Mouse (Mus musculus) liver, embryonic 16.5 days (tissue): ENCODE measurements around the gene Gm45021. TPM values are rescaled to one million over a fixed set of nuclear protein-coding genes. Genes with fewer than 3 reads are reported as not detected.
A peak's percentile ranks its signal among the peaks of the same experiment; 100 is the strongest.

ENCODE experiments used
- ATAC-seq: fragments of 200-750 bp; cut with Nextera tagmentation; 2 replicates; pipeline ENCODE4 v1.8.0; 2017; ENCODE audit warnings: low read depth, mild to moderate bottlenecking, moderate number of reproducible peaks, moderate library complexity
- H3K27ac ChIP-seq: fragments of 300-500 bp; sonication (generic); 2 replicates; pipeline ENCODE4 v1.5.1; 2014; ENCODE audit warnings: mild to moderate bottlenecking, low read length
- H3K27me3 ChIP-seq: fragments of 300-500 bp; sonication (generic); 2 replicates; pipeline ENCODE4 v1.6.1; 2014; ENCODE audit warnings: low read depth, low read length, mixed read lengths; ENCODE audit not compliant: control insufficient read depth, insufficient read depth
- H3K36me3 ChIP-seq: fragments of 300-500 bp; sonication (generic); 2 replicates; pipeline ENCODE4 v1.6.1; 2014; ENCODE audit warnings: mild to moderate bottlenecking; ENCODE audit not compliant: control insufficient read depth, insufficient read depth
- H3K4me1 ChIP-seq: fragments of 300-500 bp; sonication (generic); 2 replicates; pipeline ENCODE4 v1.6.1; 2014; ENCODE audit warnings: low read depth, low read length, mixed read lengths; ENCODE audit not compliant: control insufficient read depth
- H3K4me2 ChIP-seq: fragments of 300-500 bp; sonication (generic); 2 replicates; pipeline ENCODE4 v1.6.1; 2014; ENCODE audit warnings: low read depth, low read length, mixed read lengths
- H3K4me3 ChIP-seq: fragments of 300-500 bp; sonication (generic); 2 replicates; pipeline ENCODE4 v1.5.1; 2014; ENCODE audit warnings: low read depth, mild to moderate bottlenecking, low read length
- H3K9ac ChIP-seq: fragments of 300-500 bp; sonication (generic); 2 replicates; pipeline ENCODE4 v1.6.1; 2014; ENCODE audit warnings: low read depth, low read length
- H3K9me3 ChIP-seq: fragments of 300-500 bp; sonication (generic); replicated peaks from 2 replicates; pipeline ENCODE4 v1.6.1; 2016; ENCODE audit warnings: low read length; ENCODE audit not compliant: control insufficient read depth
- WGBS: fragments of 180-500 bp; shearing (Covaris S2); extraction: QIAGEN DNeasy Blood & Tissue Kit; methylation state at CpG from one replicate; pipeline ENCODE4 v1.1.7; 2014; ENCODE audit not compliant: insufficient replicate concordance; 5-methylcytosine and 5-hydroxymethylcytosine counted together
- polyA plus RNA-seq: library from polyadenylated mRNA; unstranded; fragments of >200 nt; fragmentation: Nextera tagmentation; extraction: Ambion mirVana; gene quantifications from 2 replicates; pipeline ENCODE4 v1.2.1, GENCODE M21; 2015

Gene Gm45021
- polyA plus RNA-seq, 1 experiment from 2014 or later, result not detected

- WGBS, result 56% methylated on average over 8 of the region's 8 CpGs
- Histone ChIP-seq H3K9ac (no peak overlapping the region), H3K4me2 (no peak overlapping the region), H3K4me3 (no peak overlapping the region), H3K27me3 (no peaks in the 10 kb centered on the region), H3K9me3 (no peaks in the 10 kb centered on the region), H3K4me1 (peaks cover 6% of the 10 kb centered on the region), H3K27ac (no peak overlapping the region), H3K36me3 (no peaks in the 10 kb centered on the region)
- no peak for ATAC-seq
Observed at GRCm38 (mm10) chr6:48569065-48569807, 20.2 kb upstream of the Gm45021 start.

GRCm38 (mm10) chr6:48572014-48572413 is 17.4 kb upstream of the Gm45021 start:
- H3K4me2 ChIP-seq, result peak overlapping the region; percentile 15; the same call in 1 of the 2 replicates
- no peaks in the 10 kb centered on the region for H3K36me3 ChIP-seq
- no peak overlapping the region for H3K27ac ChIP-seq
- peaks cover 6% of the 10 kb centered on the region for H3K4me1 ChIP-seq
- ATAC-seq, result no peak
- H3K4me3 ChIP-seq, result no peak overlapping the region
- no peaks in the 10 kb centered on the region for H3K27me3 ChIP-seq
- no peak overlapping the region for H3K9ac ChIP-seq
- no peaks in the 10 kb centered on the region for H3K9me3 ChIP-seq
- WGBS, result 71% methylated on average over 5 of the region's 5 CpGs

GRCm38 (mm10) chr6:48572572-48573061 is 16.8 kb upstream of the Gm45021 start, which contains the start of gene Rarres2:
Gene Rarres2, minus strand, starts transcription at chr6:48572789.
- Histone ChIP-seq H3K27ac (peak within 1 kb of the TSS; percentile 29; the same call in 1 of the 2 replicates), H3K36me3 (no peaks in the 10 kb centered on the region), H3K9me3 (no peaks in the 10 kb centered on the region), H3K9ac (no peak within 1 kb of the TSS), H3K4me1 (peaks cover 6% of the 10 kb centered on the region), H3K4me3 (no peak within 1 kb of the TSS), H3K27me3 (no peaks in the 10 kb centered on the region), H3K4me2 (peak within 1 kb of the TSS; percentile 15; the same call in 1 of the 2 replicates)
- WGBS, result 42% methylated on average over 6 of the region's 6 CpGs
- ATAC-seq, result peak; percentile 63

- Histone ChIP-seq H3K36me3 (no peaks in the 10 kb centered on the region), H3K27ac (no peak overlapping the region), H3K9ac (no peak overlapping the region), H3K27me3 (no peaks in the 10 kb centered on the region), H3K4me1 (peaks cover 6% of the 10 kb centered on the region), H3K4me3 (no peak overlapping the region), H3K9me3 (no peaks in the 10 kb centered on the region), H3K4me2 (no peak overlapping the region)
- WGBS, result 43% methylated on average over 10 of the region's 10 CpGs
- ATAC-seq, result no peak
Observed at GRCm38 (mm10) chr6:48573280-48573679, 16.1 kb upstream of the Gm45021 start.

GRCm38 (mm10) chr6:48573981-48574380 is 15.4 kb upstream of the Gm45021 start:
- H3K9me3 ChIP-seq, result no peaks in the 10 kb centered on the region
- H3K4me1 ChIP-seq, result peaks cover 6% of the 10 kb centered on the region
- no peaks in the 10 kb centered on the region for H3K36me3 ChIP-seq
- H3K4me3 ChIP-seq, result no peak overlapping the region
- ATAC-seq, result no peak
- no peak overlapping the region for H3K9ac ChIP-seq
- H3K4me2 ChIP-seq, result no peak overlapping the region
- 53% methylated on average over 3 of the region's 3 CpGs for WGBS
- H3K27ac ChIP-seq, result no peak overlapping the region
- no peaks in the 10 kb centered on the region for H3K27me3 ChIP-seq

GRCm38 (mm10) chr6:48578736-48579135 is 10.7 kb upstream of the Gm45021 start:
- Histone ChIP-seq H3K9ac (no peak overlapping the region), H3K36me3 (no peaks in the 10 kb centered on the region), H3K4me3 (no peak overlapping the region), H3K4me1 (no peaks in the 10 kb centered on the region), H3K9me3 (no peaks in the 10 kb centered on the region), H3K27ac (no peak overlapping the region), H3K4me2 (no peak overlapping the region), H3K27me3 (no peaks in the 10 kb centered on the region)
- ATAC-seq, result no peak
- 35% methylated on average over 5 of the region's 5 CpGs for WGBS

- H3K9me3 ChIP-seq, result no peaks in the 10 kb centered on the region
- no peak overlapping the region for H3K9ac ChIP-seq
- H3K27me3 ChIP-seq, result no peaks in the 10 kb centered on the region
- no peak for ATAC-seq
- no peaks in the 10 kb centered on the region for H3K4me1 ChIP-seq
- no peak overlapping the region for H3K4me2 ChIP-seq
- H3K36me3 ChIP-seq, result no peaks in the 10 kb centered on the region
- WGBS, result 10% methylated on average over 5 of the region's 5 CpGs
- no peak overlapping the region for H3K27ac ChIP-seq
- H3K4me3 ChIP-seq, result no peak overlapping the region
Observed at GRCm38 (mm10) chr6:48579215-48579648, 10.2 kb upstream of the Gm45021 start.

GRCm38 (mm10) chr6:48581257-48581656 is 8.2 kb upstream of the Gm45021 start:
- ATAC-seq, result no peak
- H3K36me3 ChIP-seq, result no peaks in the 10 kb centered on the region
- H3K9me3 ChIP-seq, result no peaks in the 10 kb centered on the region
- no peak overlapping the region for H3K4me2 ChIP-seq
- 38% methylated on average over 3 of the region's 3 CpGs for WGBS
- H3K9ac ChIP-seq, result no peak overlapping the region
- H3K4me1 ChIP-seq, result no peaks in the 10 kb centered on the region
- H3K27me3 ChIP-seq, result no peaks in the 10 kb centered on the region
- H3K4me3 ChIP-seq, result no peak overlapping the region
- no peak overlapping the region for H3K27ac ChIP-seq

GRCm38 (mm10) chr6:48582037-48582436 is 7.4 kb upstream of the Gm45021 start:
- H3K27me3 ChIP-seq, result no peaks in the 10 kb centered on the region
- no peak overlapping the region for H3K4me2 ChIP-seq
- WGBS, result 61% methylated on average over 3 of the region's 3 CpGs

More at GRCm38 (mm10) chr6:48582037-48582436, 7.4 kb upstream of the Gm45021 start:
- H3K27ac ChIP-seq, result no peak overlapping the region
- no peak overlapping the region for H3K9ac ChIP-seq
- no peak for ATAC-seq
- H3K36me3 ChIP-seq, result no peaks in the 10 kb centered on the region
- no peaks in the 10 kb centered on the region for H3K4me1 ChIP-seq
- no peak overlapping the region for H3K4me3 ChIP-seq
- no peaks in the 10 kb centered on the region for H3K9me3 ChIP-seq
